Mouse (Mus musculus) olfactory bulb, adult 2 months (tissue): ENCODE results near the gene Lrmda. TPM values are rescaled to one million over a fixed set of nuclear protein-coding genes. Genes with fewer than 3 reads are reported as not detected.

ENCODE experiments used
- H3K27ac ChIP-seq: fragments of 200-500 bp; 2 replicates; pipeline ENCODE4 v1.5.1; 2012; ENCODE audit warnings: low read depth, low read length; ENCODE audit not compliant: insufficient read depth
- H3K4me1 ChIP-seq: fragments of 200-500 bp; 2 replicates; pipeline ENCODE4 v1.6.1; 2012; ENCODE audit warnings: low read length; ENCODE audit not compliant: control insufficient read depth, insufficient read depth
- H3K4me3 ChIP-seq: fragments of 200-500 bp; 2 replicates; pipeline ENCODE4 v1.5.1; 2012; ENCODE audit warnings: mild to moderate bottlenecking, low read depth, low read length, moderate library complexity; ENCODE audit not compliant: insufficient read depth
- CTCF ChIP-seq: fragments of 200-500 bp; IDR thresholded peaks from 2 replicates; pipeline ENCODE4 v1.5.1; 2012; ENCODE audit warnings: low read depth, mild to moderate bottlenecking, low read length, moderate library complexity; ENCODE audit not compliant: insufficient read depth
- POLR2A ChIP-seq: fragments of 200-500 bp; IDR thresholded peaks from 2 replicates; pipeline ENCODE4 v1.6.1; 2012; ENCODE audit warnings: mild to moderate bottlenecking, low read depth, low read length, moderate library complexity; ENCODE audit not compliant: insufficient read depth
- WGBS: fragments of 180-500 bp; shearing (Covaris S2); methylation state at CpG from one replicate; pipeline ENCODE4 v1.1.7; 2018; 5-methylcytosine and 5-hydroxymethylcytosine counted together
- polyA plus RNA-seq: library from polyadenylated mRNA; stranded (reverse); fragments of >200 nt; gene quantifications from 2 replicates; pipeline ENCODE4 v1.2.4, GENCODE M21; 2012; ENCODE audit warnings: low replicate concordance; ENCODE audit not compliant: missing spikeins, insufficient read depth, insufficient read length

The Lrmda gene
- polyA plus RNA-seq, 1 experiment = not detected

DNA sequence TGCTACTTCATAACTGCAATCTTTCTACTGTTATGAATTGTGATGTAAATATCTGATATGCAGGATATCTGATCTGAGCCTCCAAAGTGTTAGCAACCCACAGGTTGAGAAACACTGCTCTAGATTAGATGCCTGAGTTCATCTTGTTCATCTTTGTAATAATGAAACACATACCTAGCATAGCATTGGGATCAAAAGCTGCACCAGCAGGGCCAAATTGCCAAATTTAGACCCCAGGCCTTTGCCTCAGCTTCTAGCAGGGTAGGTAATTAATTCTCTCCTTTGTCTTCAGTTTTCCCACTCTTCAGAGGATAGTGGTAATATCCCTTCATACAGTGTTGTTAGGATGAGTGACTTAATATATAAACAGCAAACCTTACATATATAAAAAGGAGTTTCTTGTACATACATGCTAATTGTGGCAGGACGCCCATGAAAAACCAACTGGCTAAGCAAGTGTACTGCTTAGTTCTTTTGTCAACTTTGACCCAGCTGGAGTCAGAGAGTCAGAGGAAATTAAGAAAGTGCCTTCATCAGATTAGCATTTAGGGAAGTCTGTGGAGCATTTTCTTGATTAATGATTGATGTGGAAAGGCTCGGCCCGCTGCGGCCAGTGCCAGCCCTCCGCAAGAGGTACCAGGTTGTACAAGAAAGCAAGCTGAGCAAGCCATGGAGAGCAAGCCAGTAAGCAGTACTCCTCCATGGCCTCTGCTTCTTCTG lies 315.7 kb downstream of the Lrmda start:
- no peak overlapping the region for H3K4me3 ChIP-seq
- H3K4me1 ChIP-seq = no peaks in the 10 kb centered on the region
- no peak overlapping the region for H3K27ac ChIP-seq
- 94% methylated on average over 5 of the region's 5 CpGs for WGBS
- no peak for TF ChIP-seq CTCF
- TF ChIP-seq POLR2A = no peak

DNA sequence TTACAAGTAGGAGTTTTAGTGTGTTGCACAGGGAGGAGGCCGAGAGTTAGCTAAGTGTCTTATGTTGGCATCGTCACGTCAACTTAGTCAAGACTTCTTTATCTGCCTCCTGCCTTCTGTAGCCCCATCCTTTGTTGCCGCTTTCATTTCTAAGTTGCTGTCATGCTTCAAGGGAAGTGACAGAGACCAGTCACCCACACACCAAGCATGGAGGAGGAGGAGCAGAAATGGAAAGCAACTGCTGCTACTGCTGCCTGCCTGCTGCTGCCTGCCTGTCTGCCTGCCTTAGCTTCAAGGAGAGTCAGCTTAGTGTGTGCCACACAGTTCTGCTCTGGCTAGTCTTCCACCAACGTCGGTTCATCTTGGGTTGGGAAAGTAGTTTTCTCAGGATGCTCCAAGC lies 319.7 kb downstream of the Lrmda start:
- Histone ChIP-seq H3K27ac (no peak overlapping the region), H3K4me3 (no peak overlapping the region), H3K4me1 (no peaks in the 10 kb centered on the region)
- WGBS = 78% methylated on average over 6 of the region's 6 CpGs
- TF ChIP-seq POLR2A (no peak), CTCF (no peak)

DNA sequence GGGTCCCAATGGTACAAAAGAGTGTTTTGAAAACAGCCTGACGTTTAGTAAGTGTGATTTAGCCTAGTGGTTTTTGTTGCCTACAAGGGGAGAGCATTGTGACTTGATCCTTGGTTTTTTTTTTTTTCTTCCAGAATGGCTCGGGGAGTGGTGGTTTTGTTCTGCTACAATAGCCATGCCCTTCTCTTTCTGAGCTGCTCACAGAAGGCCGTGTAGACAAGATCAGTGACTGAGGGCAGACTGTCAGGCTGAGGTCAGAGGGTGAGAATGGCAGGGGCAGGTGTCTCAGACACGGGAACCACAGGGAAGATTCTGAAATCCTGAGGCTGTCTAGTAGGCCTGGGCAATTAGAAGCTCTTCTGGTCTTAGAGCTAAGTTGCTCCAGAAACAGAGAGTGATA lies 323.8 kb downstream of the Lrmda start:
- H3K27ac ChIP-seq = no peak overlapping the region
- H3K4me1 ChIP-seq = no peaks in the 10 kb centered on the region
- no peak overlapping the region for H3K4me3 ChIP-seq
- TF ChIP-seq CTCF (no peak), POLR2A (no peak)
- WGBS = 65% methylated on average over 4 of the region's 4 CpGs

DNA sequence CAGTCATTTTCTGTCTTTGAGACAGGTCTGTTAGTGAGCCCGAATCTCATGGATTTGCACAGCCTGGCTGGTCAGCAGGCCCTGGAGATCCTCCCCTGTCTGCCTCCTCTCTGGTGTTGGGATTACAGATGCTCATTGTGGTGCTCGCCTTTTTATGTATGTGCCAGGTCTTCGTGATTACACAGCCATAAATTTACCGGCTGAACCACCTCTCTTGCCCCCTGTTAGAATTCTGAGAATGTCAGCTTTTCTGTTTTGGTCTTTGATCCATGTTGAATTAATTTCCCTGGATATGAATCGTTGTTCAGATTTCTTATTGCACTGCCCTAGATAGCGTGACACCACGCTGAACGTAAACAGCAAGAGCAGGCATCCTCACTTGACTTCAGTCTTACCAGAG lies 325.7 kb downstream of the Lrmda start:
- no peaks in the 10 kb centered on the region for H3K4me1 ChIP-seq
- WGBS = 89% methylated on average over 8 of the region's 8 CpGs
- no peak for TF ChIP-seq CTCF
- TF ChIP-seq POLR2A = no peak
- H3K27ac ChIP-seq = no peak overlapping the region
- no peak overlapping the region for H3K4me3 ChIP-seq

DNA sequence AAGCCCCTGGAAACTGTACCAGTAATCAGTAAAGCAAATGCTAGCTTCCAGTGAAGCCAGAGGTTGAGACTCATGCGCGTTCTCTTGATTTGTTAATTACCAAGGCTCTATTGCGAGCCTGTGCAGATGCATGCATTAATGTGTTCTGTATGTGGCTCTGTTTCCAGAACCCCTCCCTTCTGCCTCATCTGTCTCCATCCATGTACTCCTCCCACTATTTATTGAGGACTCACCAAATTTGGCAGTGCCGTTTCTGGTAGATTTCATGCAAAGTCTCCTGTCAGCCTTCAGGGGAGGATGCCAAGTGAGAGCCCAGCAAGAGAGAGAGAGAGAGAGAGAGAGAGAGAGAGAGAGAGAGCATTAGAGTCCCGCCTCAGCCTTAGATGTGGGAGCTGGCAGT lies 334.1 kb downstream of the Lrmda start:
- H3K27ac ChIP-seq = no peak overlapping the region
- WGBS = 39% methylated on average over 5 of the region's 5 CpGs
- H3K4me3 ChIP-seq = no peak overlapping the region
- H3K4me1 ChIP-seq = no peaks in the 10 kb centered on the region
- TF ChIP-seq CTCF = no peak
- no peak for TF ChIP-seq POLR2A

DNA sequence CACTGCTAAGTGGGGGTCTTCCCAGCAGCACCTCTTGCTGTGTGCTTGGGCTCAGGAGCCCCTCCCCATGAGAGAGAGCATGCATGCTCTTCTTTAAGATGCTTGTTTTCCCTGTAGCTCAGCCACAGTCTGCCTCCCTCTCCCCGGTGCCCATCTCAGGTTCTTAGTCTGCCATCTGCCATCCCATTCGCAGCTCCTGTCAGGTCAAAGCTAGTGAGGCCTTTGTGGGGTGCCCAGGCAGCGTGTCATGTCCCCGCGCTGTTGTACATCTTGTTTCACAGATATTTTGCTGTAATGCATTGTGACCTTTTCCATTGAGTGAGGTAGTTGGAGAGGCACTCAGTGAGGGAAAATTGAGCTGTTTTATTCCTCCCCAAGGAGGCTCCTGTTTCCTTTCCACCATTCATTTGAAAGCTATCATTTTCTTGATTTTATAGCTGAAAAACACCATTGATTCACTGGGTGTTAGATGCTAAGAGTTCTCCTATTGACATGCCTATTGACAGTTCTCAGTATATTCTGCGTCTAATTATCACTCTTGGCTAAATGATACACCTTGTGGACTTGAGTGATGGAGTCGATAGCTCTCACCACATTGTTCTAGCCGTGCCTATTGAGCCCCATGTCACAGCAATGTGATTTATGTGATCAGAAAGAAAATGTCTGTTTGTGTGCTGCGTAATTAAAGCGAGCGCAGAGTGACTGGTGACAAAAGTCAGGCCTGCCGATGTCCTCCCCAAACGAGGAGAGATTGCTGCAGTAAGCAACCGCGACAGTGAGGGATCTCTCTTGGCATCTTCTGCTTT lies 335.5 kb downstream of the Lrmda start:
- 73% methylated on average over 15 of the region's 15 CpGs for WGBS
- H3K4me3 ChIP-seq = no peak overlapping the region
- H3K4me1 ChIP-seq = no peaks in the 10 kb centered on the region
- TF ChIP-seq CTCF = no peak
- no peak overlapping the region for H3K27ac ChIP-seq

DNA sequence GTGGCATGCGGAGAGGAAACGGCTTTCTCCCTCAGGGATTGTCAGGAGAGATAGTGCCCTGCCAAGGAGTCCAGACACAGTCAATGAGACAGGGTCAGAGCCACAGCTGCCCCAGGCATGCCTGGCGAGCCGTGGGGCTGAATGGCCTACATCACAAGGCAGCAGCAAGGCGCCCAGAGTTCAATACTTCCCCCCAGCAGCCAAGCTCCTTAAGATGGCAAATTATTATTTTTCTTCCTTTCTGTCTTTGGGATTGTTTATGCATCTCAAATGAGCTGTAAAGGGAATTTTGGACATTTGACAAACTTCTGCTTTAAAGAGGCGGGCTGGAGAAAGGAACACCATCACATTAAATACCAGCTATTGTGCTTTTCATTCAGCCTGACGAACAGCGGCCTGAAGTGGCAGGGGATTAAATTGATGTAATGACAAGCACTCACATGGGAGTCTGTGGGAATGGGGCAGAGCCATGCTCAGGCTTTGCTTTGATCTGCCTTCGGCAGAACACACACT lies 338.5 kb downstream of the Lrmda start:
- 67% methylated on average over 9 of the region's 9 CpGs for WGBS
- H3K4me1 ChIP-seq = no peaks in the 10 kb centered on the region
- no peak for TF ChIP-seq POLR2A
- TF ChIP-seq CTCF = no peak
- no peak overlapping the region for H3K4me3 ChIP-seq
- H3K27ac ChIP-seq = no peak overlapping the region

DNA sequence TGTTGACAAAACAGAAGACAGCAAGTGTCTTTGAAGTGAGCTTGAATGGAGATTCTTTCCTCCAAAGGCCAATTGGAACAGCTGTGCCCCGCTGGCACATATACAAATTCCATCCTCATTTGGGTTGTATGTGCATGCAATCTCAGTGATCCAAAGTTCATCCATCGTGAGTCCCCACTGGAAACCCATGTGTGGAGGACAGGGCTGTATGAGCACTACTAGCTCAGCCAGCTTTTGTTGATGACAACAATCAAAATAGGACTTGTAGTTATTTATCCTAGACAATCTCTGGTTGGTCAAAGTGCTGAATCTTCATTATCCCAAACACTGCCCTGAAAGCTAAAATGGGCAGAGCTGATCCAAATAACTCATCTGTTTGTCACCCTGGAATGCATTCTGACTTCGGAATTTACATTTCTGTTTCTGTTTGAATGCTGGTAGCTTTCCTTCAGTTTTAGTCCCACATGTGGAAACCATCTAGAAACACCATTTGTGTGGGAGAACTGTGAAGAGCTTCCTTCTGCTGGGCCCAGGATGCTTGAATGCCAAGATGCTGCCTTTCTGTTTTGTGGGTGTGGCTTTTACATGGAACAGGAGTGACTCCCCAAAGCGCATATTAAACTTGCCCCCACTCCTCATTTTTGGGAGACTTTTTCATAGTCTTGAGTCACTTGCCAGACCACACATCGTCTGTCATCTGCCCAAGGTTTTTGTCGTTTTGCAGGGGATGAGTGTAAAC lies 344.7 kb downstream of the Lrmda start:
- Histone ChIP-seq H3K27ac (no peak overlapping the region), H3K4me3 (no peak overlapping the region), H3K4me1 (no peaks in the 10 kb centered on the region)
- WGBS = 84% methylated on average over 6 of the region's 6 CpGs
- no peak for TF ChIP-seq POLR2A
- no peak for TF ChIP-seq CTCF
